Mouse (Mus musculus) neutrophil, adult 65 days (primary cell): ENCODE results near the gene Lrrc8b. TPM values are rescaled to one million over a fixed set of nuclear protein-coding genes. Genes with fewer than 3 reads are reported as not detected.

Experiments
- total RNA-seq: library from RNA; stranded (reverse); gene quantifications from 2 replicates; pipeline ENCODE4 v1.2.4, GENCODE M21; 2023

Lrrc8b gene
- 7.7 and 8.8 TPM in 2 replicates for total RNA-seq

DNA sequence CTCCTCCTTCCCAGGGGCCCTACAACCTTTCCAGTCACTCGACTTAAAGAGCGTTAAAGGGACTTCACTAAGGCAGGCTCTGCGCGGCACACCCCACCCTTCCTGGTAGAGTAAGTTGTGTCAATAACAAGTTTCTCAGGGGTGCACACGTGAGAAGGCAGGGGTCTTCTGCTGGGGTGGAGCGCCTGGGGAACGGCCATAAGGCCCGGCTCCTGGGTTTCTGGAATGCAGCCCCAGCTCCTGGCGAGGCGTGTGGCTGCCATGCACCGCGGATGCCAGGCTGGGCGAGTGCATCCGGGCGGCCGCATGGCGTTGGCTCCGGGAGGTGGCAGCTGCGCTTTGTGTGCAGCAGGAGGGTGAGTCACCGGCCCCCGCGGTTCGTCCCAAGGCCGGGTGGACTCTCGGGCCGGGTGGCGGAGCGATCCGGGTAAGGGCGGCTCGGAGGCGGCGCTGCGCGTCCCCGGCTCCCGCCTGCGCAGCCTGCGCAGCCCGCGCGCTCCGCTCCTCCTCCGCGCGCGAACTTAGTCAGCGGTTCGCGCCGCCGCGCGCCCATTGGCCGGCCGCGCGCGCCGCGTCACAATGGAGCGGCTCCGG is at the start of gene Lrrc8b:
Gene Lrrc8b (plus strand): TSS at position 578 of the 594 bp plus-strand sequence.

DNA sequence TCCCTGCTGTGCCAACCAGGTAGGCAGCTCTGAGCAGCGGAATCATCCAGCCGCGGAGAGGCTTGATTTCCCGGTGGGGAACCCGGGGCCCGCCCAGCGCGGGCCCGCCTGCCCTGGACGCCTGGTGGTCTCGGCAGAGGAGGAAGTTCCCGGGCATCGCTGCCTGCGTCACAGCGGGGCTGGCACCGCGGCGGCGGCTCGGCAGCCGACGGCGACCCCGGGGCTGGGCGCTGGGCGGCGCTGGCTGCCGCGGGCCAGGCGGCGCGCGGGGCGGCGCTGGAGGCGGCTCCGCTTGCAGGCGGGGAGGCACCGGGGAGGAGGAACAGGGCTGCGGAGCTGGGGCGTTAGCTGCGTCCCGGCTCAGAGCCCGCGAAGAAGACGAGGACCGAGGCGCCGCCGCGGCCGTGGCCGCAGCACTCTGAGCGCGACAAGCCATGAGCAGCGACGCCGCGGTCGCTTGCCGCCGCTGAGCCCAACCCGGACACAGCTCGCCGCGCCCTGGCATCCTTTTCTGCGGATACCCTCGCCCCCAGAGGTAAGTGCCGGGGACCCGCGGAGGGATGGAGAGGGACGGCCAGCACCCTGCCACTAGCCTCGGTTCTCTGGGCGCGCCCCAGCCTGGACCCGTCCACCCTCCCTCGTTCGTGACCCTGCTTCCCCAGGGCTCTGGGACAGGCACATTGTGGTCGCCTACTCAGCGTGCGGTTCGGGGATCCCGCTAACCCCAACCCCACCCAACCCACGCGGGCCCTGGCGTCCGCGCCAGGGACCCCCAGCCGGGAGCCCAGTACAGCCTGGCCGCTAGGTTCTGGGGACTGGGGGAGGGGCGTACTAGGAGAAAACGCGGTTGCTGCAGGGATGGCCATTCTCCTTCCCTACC is 103.8 kb downstream of the Lrrc8b start, which contains the start of gene Lrrc8c:
Gene Lrrc8c (plus strand): TSS at position 293 of the 880 bp plus-strand sequence.

Other genes starting within 250 kb of the Lrrc8b start
- gene Gbp10, start 176.2 kb upstream of the Lrrc8b start, total RNA-seq = not detected in 2 replicates
- not detected in 2 replicates for gene Gm43302, start 122.1 kb upstream of the Lrrc8b start, total RNA-seq
- gene Gbp6, start 122.1 kb upstream of the Lrrc8b start, total RNA-seq = 0.20 TPM in 1 of 2 replicates, not detected in the other
- 33.9 and 37.7 TPM in 2 replicates for gene Lrrc8c, start 103.6 kb downstream of the Lrrc8b start, total RNA-seq